Comparison of ENCODE assay signal across 36 mouse cellular contexts in the genomic region with DNA sequence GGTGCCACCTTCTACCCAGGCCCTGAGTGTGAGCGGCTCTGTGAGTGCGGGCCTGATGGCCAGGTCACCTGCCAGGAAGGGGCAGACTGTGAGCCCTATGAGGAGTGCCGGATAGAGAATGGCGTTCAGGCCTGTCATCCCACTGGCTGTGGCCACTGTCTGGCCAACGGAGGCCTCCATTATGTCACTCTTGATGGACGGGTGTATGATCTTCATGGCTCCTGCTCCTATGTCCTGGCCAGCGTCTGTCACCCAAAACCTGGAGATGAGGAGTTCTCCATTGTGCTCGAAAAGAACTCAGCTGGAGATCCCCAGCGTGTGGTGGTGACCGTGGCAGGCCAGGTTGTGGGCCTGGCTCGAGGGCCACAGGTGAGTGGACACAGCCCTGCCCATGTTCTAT. TPM values are rescaled to one million over a fixed set of nuclear protein-coding genes. Genes with fewer than 3 reads are reported as not detected.
"Had no signal": no experiment of that assay in that cellular context is flagged by ENCODE, and none has a peak within 500 bp of the region (broad histone marks: within the 10 kb centered on the region; RNA-seq: fewer than 3 reads in every experiment).

No protein-coding gene starts in this region.

- H3K4me3 ChIP-seq: left cerebral cortex, adult 2 months; limb, embryonic 10.5 days; limb, embryonic 12.5 days; limb, embryonic 13.5 days; limb, embryonic 15.5 days; liver, embryonic 12.5 days; liver, embryonic 13.5 days; liver, embryonic 15.5 days; lung, embryonic 15.5 days; megakaryocyte, embryonic 14.5 days; midbrain, embryonic 10.5 days; midbrain, embryonic 12.5 days; midbrain, embryonic 13.5 days; midbrain, embryonic 15.5 days; myocyte had no signal

- H3K27ac ChIP-seq: left cerebral cortex, adult 2 months; limb, embryonic 10.5 days; limb, embryonic 12.5 days; limb, embryonic 13.5 days; limb, embryonic 15.5 days; liver, embryonic 12.5 days; liver, embryonic 13.5 days; liver, embryonic 14.5 days; liver, embryonic 15.5 days; lung, embryonic 15.5 days; macrophage; midbrain, embryonic 10.5 days; midbrain, embryonic 12.5 days; midbrain, embryonic 13.5 days; midbrain, embryonic 15.5 days had no signal

- DNase-seq: left cerebral cortex, postnatal 4 days; liver; liver, embryonic 13.5 days; liver, postnatal 0 days; lung, adult 18-20 months; lung, adult 2 months; lung, embryonic 14.5 days; lung, postnatal 10 days; lung, postnatal 14 days; lung, postnatal 36 days; lung, postnatal 4 days; midbrain, embryonic 14.5 days had no signal

- H3K4me1 ChIP-seq: limb, embryonic 12.5 days; liver, embryonic 12.5 days; liver, embryonic 13.5 days; liver, embryonic 15.5 days; midbrain, embryonic 12.5 days had no signal

- H3K9me3 ChIP-seq: limb, embryonic 10.5 days; limb, embryonic 12.5 days; limb, embryonic 13.5 days; limb, embryonic 15.5 days; liver, embryonic 12.5 days; liver, embryonic 13.5 days; liver, embryonic 15.5 days; lung, embryonic 15.5 days; megakaryocyte, embryonic 14.5 days; midbrain, embryonic 10.5 days; midbrain, embryonic 12.5 days; midbrain, embryonic 13.5 days; midbrain, embryonic 15.5 days had no signal

- ATAC-seq: liver, embryonic 12.5 days; liver, postnatal 0 days; lung, postnatal 0 days; midbrain, embryonic 15.5 days; midbrain, embryonic 16.5 days had no signal

- H3K9ac ChIP-seq: limb, embryonic 12.5 days; limb, embryonic 13.5 days; limb, embryonic 15.5 days; liver, embryonic 12.5 days; liver, embryonic 13.5 days; liver, embryonic 14.5 days; liver, embryonic 15.5 days; liver, postnatal 0 days; lung, embryonic 14.5 days; lung, embryonic 15.5 days; midbrain, embryonic 12.5 days; midbrain, embryonic 13.5 days; midbrain, embryonic 15.5 days had no signal

- H3K36me3 ChIP-seq: limb, embryonic 10.5 days; limb, embryonic 12.5 days; limb, embryonic 13.5 days; limb, embryonic 15.5 days; liver, embryonic 12.5 days; liver, embryonic 13.5 days; liver, embryonic 15.5 days; lung, embryonic 15.5 days; midbrain, embryonic 10.5 days; midbrain, embryonic 12.5 days; midbrain, embryonic 13.5 days; midbrain, embryonic 15.5 days had no signal

- H3K4me2 ChIP-seq: limb, embryonic 12.5 days; limb, embryonic 13.5 days; limb, embryonic 15.5 days; liver, embryonic 11.5 days; liver, embryonic 12.5 days; liver, embryonic 13.5 days; liver, embryonic 15.5 days; lung, embryonic 14.5 days; lung, embryonic 15.5 days; midbrain, embryonic 11.5 days; midbrain, embryonic 12.5 days; midbrain, embryonic 13.5 days; midbrain, embryonic 15.5 days had no signal

RNA-seq across cellular contexts. Expression of a gene that starts 23.0 kb away (rescaled TPM):
- polyA plus RNA-seq: limb, embryonic 14.5 days; limb, embryonic 15.5 days; liver, adult 2 months; liver, embryonic 11.5 days; liver, embryonic 13.5 days; liver, embryonic 14.5 days; liver, embryonic 15.5 days; liver, embryonic 16.5 days; liver, postnatal 0 days; lung, embryonic 14.5 days; lung, embryonic 16.5 days; macrophage had no signal

RNA-seq across cellular contexts. Expression of a gene that starts 35.2 kb away (rescaled TPM):
- polyA plus RNA-seq: liver, embryonic 11.5 days; liver, embryonic 14.5 days; liver, postnatal 0 days; macrophage; midbrain, embryonic 11.5 days; midbrain, embryonic 13.5 days; myocyte had no signal
